Mouse (Mus musculus): ENCODE measurements around the gene Hist3h2ba. TPM values are rescaled to one million over a fixed set of nuclear protein-coding genes. Genes with fewer than 3 reads are reported as not detected.
A peak's percentile ranks its signal among the peaks of the same experiment; 100 is the strongest.

Hist3h2ba gene
- total RNA-seq (2014; fragmentation: Nextera tagmentation) (2.7 and 23.2 TPM in 2 replicates), total RNA-seq (2017) (6.0 and 7.1 TPM in 2 replicates), polyA plus RNA-seq (2012) (0.20 TPM in 1 of 2 replicates, not detected in the other)

DNA sequence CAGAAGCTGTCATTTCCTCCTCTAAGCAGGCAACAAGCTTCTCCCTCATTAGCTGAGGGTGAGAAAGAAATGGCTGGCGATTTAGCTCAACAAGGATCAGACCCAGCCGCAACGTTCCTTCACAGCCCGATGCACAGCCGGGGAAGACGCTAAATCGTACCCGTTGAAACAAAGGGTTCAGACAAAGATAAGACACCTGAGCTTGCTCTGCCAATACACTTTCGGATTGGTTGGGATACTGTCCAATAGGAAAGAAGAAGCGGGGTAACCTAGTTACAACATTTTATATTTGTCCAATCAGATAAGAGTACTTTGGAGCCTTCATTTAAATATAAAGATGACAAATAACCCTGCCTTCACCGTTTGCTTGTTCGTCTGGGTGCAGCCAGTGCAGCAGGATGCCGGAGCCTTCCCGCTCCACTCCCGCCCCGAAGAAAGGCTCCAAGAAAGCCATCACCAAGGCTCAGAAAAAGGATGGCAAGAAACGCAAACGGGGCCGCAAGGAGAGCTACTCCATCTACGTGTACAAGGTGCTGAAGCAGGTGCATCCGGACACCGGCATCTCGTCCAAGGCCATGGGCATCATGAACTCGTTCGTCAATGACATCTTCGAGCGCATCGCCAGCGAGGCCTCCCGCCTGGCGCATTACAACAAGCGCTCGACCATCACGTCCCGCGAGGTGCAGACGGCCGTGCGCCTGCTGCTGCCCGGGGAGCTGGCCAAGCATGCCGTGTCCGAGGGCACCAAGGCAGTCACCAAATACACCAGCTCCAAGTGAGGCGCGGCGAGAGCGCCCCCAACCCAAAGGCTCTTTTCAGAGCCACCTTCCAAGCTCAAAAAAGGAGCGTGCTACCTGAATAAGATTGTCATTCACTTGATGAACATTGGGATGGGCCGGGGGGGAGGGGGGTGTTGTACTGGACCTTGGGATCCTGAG, at the start of gene Hist3h2ba:
Hist3h2ba (plus strand) TSS at position 379 of the 938 bp plus-strand sequence.
- peaks cover 62% of the 10 kb centered on the region for H3K27me3 ChIP-seq (ENCODE audit: insufficient read depth, low read length)
- no peak for TF ChIP-seq GATA2 (IDR thresholded peaks at IDR 0.05; ENCODE audit: borderline replicate concordance, low read depth, low read length)
- no peak for TF ChIP-seq POLR2AphosphoS5 (IDR thresholded peaks at IDR 0.05; ENCODE audit: insufficient replicate concordance, low read depth, low read length)
- TF ChIP-seq CTCF (IDR thresholded peaks at IDR 0.05; ENCODE audit: low read depth, low read length) = no peak
- no peak for TF ChIP-seq GATA1 (IDR thresholded peaks at IDR 0.05; ENCODE audit: borderline replicate concordance, low read length)
- no peak for TF ChIP-seq TAL1 (conservative IDR thresholded peaks at IDR 0.05; ENCODE audit: low read depth, low read length)
- H3K36me3 ChIP-seq (replicated peaks) = no peaks in the 10 kb centered on the region
- peaks cover 10% of the 10 kb centered on the region for H3K4me1 ChIP-seq (ENCODE audit: insufficient read depth, low read depth, low read length)
- no peak; the same call in 1 of the 2 replicates for ATAC-seq (ENCODE audit: extremely low read depth, insufficient number of reproducible peaks, low FRiP score, poor library complexity, severe bottlenecking)
- H3K4me3 ChIP-seq (ENCODE audit: low read depth, low read length) = peak within 1 kb of the TSS; percentile 68
- DNase-seq (ENCODE audit: low spot score) = no peak
- no peaks in the 10 kb centered on the region for H3K9me3 ChIP-seq (replicated peaks)

DNA sequence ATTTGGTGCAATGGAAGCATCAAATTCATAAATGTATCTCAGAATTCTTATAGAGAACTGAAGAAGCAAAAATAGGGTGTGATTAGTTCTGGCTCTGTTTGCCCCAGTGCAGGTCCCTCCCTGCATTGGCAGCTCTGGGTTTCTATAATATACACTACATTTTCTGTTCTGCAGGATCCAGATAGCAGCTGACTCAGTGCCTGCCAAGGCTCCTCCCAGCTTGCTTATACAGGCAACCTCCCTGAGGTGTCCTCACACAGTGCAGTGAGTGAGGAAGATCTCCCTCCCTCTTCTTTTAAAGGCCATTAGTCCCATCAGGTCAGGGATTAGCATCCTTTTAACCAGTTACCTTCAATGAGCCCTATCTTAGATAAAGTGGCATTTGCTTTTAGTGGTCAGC, 47.6 kb upstream of the Hist3h2ba start:
- Histone ChIP-seq H3K27me3 (ENCODE audit: insufficient read depth, low read length) (no peaks in the 10 kb centered on the region), H3K4me3 (ENCODE audit: low read depth, low read length) (no peak overlapping the region), H3K9me3 (replicated peaks) (no peaks in the 10 kb centered on the region), H3K36me3 (replicated peaks) (peaks cover 58% of the 10 kb centered on the region), H3K4me1 (ENCODE audit: insufficient read depth, low read depth, low read length) (peaks cover 19% of the 10 kb centered on the region)
- TF ChIP-seq CTCF (IDR thresholded peaks at IDR 0.05; ENCODE audit: low read depth, low read length) = no peak
- TF ChIP-seq GATA2 (IDR thresholded peaks at IDR 0.05; ENCODE audit: borderline replicate concordance, low read depth, low read length) = no peak
- TF ChIP-seq POLR2AphosphoS5 (IDR thresholded peaks at IDR 0.05; ENCODE audit: insufficient replicate concordance, low read depth, low read length) = no peak
- TF ChIP-seq GATA1 (IDR thresholded peaks at IDR 0.05; ENCODE audit: borderline replicate concordance, low read length) = no peak
- TF ChIP-seq TAL1 (conservative IDR thresholded peaks at IDR 0.05; ENCODE audit: low read depth, low read length) = no peak
- DNase-seq (ENCODE audit: low spot score) (no peak), ATAC-seq (ENCODE audit: extremely low read depth, insufficient number of reproducible peaks, low FRiP score, poor library complexity, severe bottlenecking) (no peak)

DNA sequence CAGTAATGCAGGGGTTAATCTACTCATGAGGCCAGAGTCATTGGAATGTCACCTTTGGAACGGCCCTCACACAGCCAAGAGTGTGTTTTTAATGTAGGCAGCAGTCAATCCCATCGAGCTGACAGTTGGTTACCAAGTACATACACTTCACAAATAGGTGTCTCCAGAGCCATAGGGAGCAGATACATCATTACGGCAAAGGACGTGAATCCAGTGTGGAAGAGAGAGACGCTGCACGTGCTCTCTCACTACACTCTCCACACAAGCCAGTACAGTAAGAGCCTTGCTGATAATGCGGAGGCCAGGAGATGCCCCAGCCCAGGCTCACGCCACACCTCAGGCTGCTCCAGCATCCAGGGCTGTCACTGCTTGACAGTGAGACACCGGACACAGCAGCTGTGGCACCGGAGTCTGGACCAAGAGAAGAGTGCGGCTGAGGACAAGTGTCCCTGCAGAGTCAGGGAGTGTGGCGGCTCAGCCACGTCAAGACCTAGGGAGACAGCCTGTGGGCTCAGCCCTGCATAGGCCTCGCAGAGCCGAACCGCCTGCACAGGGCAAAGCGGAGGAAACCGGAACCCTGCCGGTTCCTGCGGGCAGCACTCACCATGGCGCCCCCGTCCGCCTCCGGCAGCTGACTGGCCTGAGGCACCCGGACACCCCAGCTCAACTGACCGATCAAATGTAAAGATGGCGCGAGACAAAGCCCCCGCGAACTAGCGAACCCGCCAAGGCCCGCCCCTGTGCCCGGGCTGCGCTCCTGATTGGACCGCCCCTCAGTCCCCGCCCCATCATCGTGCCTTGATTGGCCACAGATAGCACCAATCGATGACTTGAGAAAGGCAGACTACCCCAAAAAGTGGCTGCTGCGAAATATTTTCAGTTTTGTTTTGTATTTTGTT, 45.0 kb upstream of the Hist3h2ba start, which contains the start of gene Zfp39:
Zfp39 (minus strand) TSS at position 715 of the 899 bp plus-strand sequence.
- peaks cover 37% of the 10 kb centered on the region for H3K36me3 ChIP-seq (replicated peaks)
- TF ChIP-seq CTCF (IDR thresholded peaks at IDR 0.05; ENCODE audit: low read depth, low read length) (no peak), GATA1 (IDR thresholded peaks at IDR 0.05; ENCODE audit: borderline replicate concordance, low read length) (no peak), TAL1 (conservative IDR thresholded peaks at IDR 0.05; ENCODE audit: low read depth, low read length) (no peak), GATA2 (IDR thresholded peaks at IDR 0.05; ENCODE audit: borderline replicate concordance, low read depth, low read length) (no peak), POLR2AphosphoS5 (IDR thresholded peaks at IDR 0.05; ENCODE audit: insufficient replicate concordance, low read depth, low read length) (no peak)
- H3K27me3 ChIP-seq (ENCODE audit: insufficient read depth, low read length) = no peaks in the 10 kb centered on the region
- no peaks in the 10 kb centered on the region for H3K9me3 ChIP-seq (replicated peaks)
- peaks cover 19% of the 10 kb centered on the region for H3K4me1 ChIP-seq (ENCODE audit: insufficient read depth, low read depth, low read length)
- ATAC-seq (ENCODE audit: extremely low read depth, insufficient number of reproducible peaks, low FRiP score, poor library complexity, severe bottlenecking) = peak; percentile 97
- DNase-seq (ENCODE audit: low spot score) = peak; percentile 99
- H3K4me3 ChIP-seq (ENCODE audit: low read depth, low read length) = peak within 1 kb of the TSS; percentile 75

DNA sequence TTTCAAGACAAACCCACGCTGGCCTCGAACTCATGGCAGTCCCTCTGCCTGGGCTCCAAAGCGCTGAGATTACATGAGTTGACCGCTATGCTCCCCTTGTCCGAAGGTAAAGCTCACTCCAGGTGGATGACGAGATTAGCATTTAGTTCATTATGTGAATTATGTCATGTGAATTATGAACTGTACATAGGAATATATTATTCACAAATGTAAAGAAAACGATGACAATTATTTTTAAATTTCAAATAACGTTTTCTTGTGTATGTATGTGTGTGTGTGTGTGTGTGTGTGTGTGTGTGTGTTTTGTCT, 44.4 kb upstream of the Hist3h2ba start:
- Histone ChIP-seq H3K4me1 (ENCODE audit: insufficient read depth, low read depth, low read length) (peaks cover 19% of the 10 kb centered on the region), H3K27me3 (ENCODE audit: insufficient read depth, low read length) (no peaks in the 10 kb centered on the region), H3K9me3 (replicated peaks) (no peaks in the 10 kb centered on the region), H3K36me3 (replicated peaks) (peaks cover 31% of the 10 kb centered on the region), H3K4me3 (ENCODE audit: low read depth, low read length) (peak overlapping the region; percentile 75)
- DNase-seq (ENCODE audit: low spot score) (no peak), ATAC-seq (ENCODE audit: extremely low read depth, insufficient number of reproducible peaks, low FRiP score, poor library complexity, severe bottlenecking) (no peak)
- TF ChIP-seq CTCF (IDR thresholded peaks at IDR 0.05; ENCODE audit: low read depth, low read length) (no peak), TAL1 (conservative IDR thresholded peaks at IDR 0.05; ENCODE audit: low read depth, low read length) (no peak), GATA1 (IDR thresholded peaks at IDR 0.05; ENCODE audit: borderline replicate concordance, low read length) (no peak), POLR2AphosphoS5 (IDR thresholded peaks at IDR 0.05; ENCODE audit: insufficient replicate concordance, low read depth, low read length) (no peak), GATA2 (IDR thresholded peaks at IDR 0.05; ENCODE audit: borderline replicate concordance, low read depth, low read length) (no peak)

DNA sequence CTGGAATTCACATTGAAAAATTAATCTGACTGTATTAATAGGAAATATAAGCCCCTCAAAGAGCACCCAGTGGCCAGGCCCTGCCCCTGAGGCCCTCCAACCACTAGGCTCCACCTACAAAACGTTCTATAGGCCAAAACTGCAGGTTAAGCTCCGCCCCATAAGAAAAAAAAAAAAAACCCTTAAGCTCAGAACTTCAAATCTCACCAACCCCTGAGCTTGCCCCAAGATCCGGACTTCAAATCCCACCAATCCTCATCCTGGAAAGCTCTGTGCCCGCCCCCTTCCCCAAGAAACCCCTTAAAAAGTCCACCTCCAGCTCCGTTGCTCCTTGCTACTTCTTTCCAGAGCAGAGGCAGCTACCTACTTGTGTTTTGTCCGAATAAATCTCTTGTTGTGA, 43.9 kb upstream of the Hist3h2ba start:
- TF ChIP-seq GATA2 (IDR thresholded peaks at IDR 0.05; ENCODE audit: borderline replicate concordance, low read depth, low read length) (no peak), GATA1 (IDR thresholded peaks at IDR 0.05; ENCODE audit: borderline replicate concordance, low read length) (no peak), POLR2AphosphoS5 (IDR thresholded peaks at IDR 0.05; ENCODE audit: insufficient replicate concordance, low read depth, low read length) (no peak), TAL1 (conservative IDR thresholded peaks at IDR 0.05; ENCODE audit: low read depth, low read length) (no peak), CTCF (IDR thresholded peaks at IDR 0.05; ENCODE audit: low read depth, low read length) (no peak)
- Histone ChIP-seq H3K36me3 (replicated peaks) (peaks cover 29% of the 10 kb centered on the region), H3K9me3 (replicated peaks) (no peaks in the 10 kb centered on the region), H3K4me3 (ENCODE audit: low read depth, low read length) (no peak overlapping the region; the same call in 1 of the 2 replicates), H3K4me1 (ENCODE audit: insufficient read depth, low read depth, low read length) (peaks cover 19% of the 10 kb centered on the region), H3K27me3 (ENCODE audit: insufficient read depth, low read length) (no peaks in the 10 kb centered on the region)
- ATAC-seq (ENCODE audit: extremely low read depth, insufficient number of reproducible peaks, low FRiP score, poor library complexity, severe bottlenecking) (no peak), DNase-seq (ENCODE audit: low spot score) (peak; percentile 37)

Data from G1E (cell line).